Mouse (Mus musculus) CD4-positive, CD25-positive, alpha-beta regulatory T cell, adult 2 months (primary cell): ENCODE measurements around the gene Psmd9.
A peak's percentile ranks its signal among the peaks of the same experiment; 100 is the strongest.
"Not testable (repeated sequence)": the region's sequence is repeated elsewhere in the genome, so short reads cannot be mapped to it uniquely, and the experiment has no call there.

ENCODE experiments used
- DNase-seq: peaks from one replicate; pipeline ENCODE4 v3.0.0-alpha.2; 2012; ENCODE audit warnings: low read depth, low spot score

The Psmd9 gene

DNA sequence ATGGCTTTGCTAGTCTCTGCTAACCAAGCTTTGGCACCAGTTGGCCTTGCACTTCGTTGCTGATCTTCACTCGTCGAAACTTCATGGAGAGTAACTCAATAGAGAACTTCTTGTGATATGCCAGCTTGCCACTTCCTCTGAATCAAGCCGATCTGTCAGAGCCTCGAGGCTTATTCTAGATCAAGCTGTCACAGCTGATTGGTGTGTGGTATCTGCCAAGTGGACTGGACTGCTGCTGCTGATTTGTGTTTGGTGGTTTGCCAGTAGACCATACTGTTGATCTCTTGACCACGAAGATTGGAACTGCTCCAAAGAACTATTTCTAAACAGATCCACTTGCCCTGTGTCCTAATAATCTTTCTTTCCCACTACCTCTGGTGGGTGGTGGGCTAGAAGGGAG, 22.2 kb downstream of the Psmd9 start:
- DNase-seq = no peak

DNA sequence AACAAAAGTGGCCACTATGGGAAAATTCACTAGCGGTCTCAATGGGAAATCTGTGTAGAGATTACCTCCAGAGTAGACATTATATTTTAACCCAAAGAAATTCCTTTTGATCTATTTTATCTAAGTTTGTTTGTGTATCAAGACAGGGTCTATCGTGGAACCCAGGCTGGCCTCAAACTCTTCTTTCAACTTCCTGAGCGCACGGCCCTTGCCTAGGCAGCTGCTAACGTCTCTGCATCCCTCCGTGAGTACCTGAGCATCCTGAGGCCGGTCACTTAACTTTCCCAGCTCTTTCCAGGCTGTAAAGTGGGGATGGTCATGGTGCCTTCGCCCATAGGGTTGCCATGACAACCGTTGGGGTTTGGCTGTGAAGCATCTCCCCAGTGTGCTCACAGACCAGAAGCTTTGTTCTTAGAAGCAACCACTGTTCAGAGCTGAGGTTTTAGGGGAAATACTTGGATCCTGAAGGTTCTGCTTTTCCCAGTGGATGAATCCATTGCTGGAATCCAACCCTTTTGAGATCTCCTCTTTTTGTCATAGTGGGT, 23.5 kb downstream of the Psmd9 start:
- DNase-seq = no peak

DNA sequence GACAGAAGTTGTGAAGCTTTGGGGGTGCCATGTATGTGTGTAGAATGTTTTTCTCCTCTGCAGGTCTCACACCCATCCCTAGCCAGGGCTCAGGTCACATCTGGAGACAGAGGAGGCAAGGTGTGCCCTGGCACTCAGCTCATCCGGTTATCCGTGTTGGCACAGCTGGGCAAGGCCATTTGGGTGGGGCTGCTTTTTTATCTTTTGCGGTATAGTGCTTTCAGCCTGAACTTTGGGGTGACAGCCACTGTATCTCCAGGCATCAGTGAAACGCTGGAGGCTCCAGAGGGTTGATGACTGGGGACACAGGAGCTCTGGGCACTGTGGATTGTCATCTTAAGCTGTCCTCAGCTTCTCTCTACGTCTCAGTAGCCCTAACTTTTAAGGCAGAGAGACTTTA, 24.2 kb downstream of the Psmd9 start:
- DNase-seq = no peak

DNA sequence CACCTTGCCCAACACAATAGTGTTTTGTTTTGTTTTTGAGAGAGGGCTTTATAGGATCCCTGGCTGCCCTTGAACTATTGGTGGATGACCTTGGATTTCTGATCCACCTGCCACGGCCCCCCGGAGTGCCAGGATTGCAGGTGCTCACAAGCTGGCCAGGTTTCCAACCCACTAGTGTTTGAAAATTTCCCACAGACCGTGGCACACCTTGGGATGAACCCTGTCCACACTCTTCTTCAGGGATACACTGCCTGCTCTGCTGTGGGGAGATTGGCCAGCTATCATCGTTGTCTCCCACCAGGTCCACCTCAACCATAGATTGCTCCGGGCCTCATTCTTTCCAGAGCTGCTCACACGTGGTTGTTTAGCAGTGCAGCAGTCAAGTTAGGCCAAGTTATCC, 25.6 kb downstream of the Psmd9 start:
- DNase-seq = no peak

DNA sequence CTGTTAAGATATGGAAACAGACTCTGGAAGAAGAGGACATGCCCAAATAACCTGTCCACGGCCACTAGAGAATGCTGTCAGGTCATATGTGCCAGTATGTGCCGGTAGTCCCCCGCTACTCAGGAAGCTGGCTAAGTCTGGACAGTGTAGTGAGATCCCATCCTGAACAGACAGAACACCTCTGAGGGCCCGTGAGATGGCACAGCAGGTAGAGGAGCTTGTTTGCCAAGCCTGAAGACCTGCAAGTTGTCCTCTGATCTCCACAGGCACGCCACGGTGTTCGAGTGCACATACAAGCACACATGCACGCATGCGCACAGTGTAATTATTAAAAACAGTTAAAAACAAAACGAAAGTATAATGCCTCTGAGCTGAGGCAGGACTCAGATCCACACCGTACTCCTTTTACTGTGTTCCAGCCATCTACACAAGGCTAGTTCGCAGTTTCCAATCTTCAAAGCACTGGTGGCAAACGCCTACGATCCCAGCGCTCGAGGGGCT, 26.3 kb downstream of the Psmd9 start:
- DNase-seq = no peak

DNA sequence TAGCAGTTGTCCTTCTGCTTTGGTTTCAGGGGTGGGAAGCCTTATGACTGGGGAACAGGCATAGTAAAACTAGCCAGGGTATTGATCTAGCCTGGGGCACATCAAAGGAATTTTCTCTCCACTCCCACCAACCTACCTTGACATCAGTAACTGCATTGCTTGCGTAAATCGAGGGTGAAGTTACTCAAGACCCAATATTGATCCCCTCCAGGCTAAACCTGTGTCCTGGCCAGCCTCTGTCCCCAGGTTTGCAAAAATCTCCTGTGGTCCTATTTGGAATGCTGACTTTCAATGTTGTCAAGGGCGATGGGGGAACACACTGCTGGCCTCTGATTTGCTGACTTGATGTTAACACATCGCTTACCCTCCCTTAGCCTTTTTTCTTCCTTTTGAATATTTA, 27.5 kb downstream of the Psmd9 start:
- no peak for DNase-seq

DNA sequence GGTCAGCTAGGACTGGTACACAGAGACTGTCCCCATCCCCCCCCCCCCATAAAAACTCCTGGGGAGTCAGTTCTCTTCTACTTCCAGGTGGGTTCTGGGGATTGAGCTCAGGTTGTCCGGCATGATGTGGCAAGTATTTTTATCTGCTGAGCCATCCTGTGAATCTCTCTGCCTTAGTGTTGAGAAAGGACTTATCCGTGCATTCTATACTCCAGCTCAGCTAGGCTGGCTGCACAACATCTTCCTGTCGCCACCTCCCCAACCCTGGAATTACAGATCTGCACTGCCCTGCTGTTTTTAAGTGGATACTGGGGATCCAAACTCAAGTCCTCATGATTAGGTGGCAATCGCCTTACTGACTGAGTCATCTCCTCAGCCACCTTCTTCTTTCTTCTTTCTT, 29.3 kb downstream of the Psmd9 start:
- no peak for DNase-seq

DNA sequence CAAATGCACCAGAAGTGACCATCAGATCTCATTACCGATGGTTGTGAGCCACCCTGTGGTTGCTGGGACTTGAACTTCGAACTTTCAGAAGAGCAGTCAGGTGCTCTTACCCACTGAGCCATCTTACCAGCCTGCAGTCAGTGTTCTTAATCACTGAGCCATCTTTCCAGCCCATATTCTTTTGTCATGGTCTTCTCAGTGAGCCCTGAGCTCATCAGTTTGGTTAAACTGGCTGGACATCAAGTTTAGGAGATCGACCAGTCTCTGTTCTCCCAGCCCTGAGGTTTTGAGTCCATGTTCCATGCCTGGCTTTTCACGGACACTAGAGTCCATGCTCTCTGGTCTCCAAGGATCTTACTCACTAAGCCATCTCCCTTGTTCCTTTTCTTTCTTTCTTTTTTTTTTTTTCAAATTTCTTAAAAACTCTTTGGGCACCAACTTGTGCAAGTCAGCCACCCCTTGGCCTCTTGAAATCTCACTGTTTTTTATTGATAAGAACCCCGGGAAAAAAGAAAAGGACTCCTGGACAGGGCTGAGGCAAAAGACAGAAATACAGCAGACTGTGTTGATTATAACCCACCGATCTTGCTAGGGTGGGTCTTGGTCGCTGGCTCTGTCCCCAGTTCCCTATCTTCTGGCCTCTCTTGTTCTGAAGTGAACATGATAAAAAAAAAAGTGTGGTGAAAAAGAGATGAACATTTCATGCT, 31.8 kb downstream of the Psmd9 start:
- DNase-seq = not testable (repeated sequence)

DNA sequence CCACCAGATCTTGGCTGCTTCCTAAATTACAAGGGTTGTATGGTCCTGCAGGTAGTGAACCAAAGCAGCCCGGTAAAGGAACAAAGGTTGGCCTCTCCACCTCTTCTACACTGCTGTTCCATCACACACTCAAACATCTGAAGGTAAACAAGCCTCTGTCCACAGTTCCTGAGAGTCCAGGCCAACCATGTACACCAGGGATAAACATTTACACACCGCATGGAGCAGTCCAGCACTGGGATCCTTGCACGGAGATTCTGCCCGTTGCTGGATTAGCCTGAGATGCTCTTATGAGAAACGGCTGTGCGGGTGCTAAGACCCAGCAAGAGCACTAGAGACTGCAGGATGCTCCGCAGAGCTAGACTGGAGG, 32.3 kb downstream of the Psmd9 start:
- no peak for DNase-seq

DNA sequence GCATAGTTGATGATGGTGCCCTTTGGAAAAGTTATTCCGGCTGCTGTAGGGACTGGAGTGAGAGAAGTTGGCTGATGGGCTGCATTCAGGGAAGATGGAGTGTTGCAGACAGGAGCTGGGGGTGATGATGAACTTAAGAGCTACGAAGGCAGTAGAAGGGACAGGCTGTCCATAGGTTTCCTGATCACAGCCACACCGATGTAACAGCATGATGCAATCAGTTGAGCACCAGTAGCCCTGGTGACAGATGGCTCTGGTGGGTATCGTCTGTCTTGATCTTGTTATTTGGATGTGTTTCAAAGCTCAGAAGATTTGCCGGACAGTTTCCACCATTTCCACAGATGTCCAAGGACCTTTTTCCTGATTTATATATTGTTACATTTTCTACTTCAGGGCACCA, 32.8 kb downstream of the Psmd9 start:
- no peak for DNase-seq

DNA sequence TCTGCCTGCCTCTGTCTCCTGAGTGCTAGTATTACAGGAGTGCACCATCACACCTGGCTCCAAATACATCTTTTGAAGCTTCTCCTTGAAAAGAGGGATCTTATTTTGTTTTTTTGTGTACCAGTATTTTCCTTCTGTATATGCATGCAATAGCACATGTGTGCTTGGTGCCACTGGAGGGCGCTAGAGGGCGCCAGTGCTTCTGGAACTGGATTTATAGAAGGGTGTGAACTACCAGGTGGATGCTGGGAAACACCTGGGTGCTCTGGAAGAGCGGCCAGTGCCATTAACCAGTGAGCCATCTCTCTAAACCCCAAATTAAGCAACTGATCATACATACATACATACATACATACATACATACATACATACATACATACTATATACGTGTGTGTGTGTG, 33.6 kb downstream of the Psmd9 start:
- not testable (repeated sequence) for DNase-seq

DNA sequence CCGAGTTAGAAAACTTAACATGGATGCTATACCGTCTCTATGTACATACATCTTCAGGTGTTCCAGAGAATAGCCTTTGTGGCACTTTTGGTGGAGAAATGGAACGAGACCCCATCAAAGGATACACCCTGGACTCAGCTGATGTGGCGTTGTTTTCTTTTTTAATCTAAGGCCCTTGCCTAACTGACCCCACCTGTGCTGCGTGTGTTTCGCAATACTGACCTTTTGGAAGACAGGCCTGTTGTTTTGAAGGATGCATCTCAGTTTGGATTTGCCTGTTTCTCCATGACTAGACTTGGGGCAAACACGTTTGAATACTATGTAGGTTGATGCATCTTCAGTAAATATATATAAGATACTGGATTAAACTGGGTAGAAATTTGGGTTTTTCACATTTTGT, 34.4 kb downstream of the Psmd9 start:
- not testable (repeated sequence) for DNase-seq

DNA sequence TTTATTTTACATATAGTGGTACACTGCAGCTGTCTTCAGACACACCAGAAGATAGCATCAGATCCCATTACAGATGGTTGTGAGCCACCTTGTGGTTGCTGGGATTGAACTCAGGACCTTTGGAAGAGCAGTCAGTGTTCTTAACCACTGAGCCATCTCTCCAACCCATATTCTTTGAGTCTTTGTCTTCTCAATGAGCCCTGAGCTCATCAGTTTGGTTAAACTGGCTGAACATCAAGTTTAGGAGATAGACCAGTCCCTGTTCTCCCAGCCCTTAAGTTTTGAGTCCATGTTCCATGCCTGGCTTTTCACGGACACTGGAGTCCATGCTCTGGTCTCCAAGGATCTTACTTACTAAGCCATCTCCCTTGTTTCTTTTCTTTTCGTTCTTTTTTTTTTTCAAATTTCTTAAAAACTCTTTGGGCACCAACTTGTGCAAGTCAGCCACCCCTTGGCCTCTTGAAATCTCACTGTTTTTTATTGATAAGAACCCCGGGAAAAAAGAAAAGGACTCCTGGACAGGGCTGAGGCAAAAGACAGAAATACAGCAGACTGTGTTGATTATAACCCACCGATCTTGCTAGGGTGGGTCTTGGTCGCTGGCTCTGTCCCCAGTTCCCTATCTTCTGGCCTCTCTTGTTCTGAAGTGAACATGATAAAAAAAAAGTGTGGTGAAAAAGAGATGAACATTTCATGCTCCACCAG, 53.3 kb downstream of the Psmd9 start:
- not testable (repeated sequence) for DNase-seq

DNA sequence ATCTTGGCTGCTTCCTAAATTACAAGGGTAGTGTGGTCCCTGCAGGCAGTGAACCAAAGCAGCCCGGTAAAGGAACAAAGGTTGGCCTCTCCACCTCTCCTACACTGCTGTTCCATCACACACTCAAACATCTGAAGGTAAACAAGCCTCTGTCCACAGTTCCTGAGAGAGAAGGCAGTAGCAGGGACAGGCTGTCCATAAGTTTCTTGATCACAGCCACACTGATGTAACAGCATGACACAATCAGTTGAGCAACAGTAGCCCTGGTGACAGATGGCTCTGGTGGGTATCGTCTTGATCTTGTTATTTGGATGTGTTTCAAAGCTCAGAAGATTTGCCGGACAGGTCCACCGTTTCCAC, 53.8 kb downstream of the Psmd9 start:
- no peak for DNase-seq

DNA sequence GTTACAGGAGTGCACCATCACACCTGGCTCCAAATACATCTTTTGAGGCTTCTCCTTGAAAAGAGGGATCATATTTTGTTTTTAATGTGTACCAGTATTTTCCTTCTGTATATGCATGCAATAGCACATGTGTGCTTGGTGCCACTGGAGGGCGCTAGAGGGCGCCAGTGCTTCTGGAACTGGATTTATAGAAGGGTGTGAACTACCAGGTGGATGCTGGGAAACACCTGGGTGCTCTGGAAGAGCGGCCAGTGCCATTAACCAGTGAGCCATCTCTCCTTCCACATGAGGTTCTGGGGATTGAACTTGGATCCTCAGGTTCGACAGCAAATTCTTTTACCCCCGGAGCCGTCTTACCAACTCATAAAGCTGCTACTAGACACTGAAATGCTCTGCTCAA, 54.6 kb downstream of the Psmd9 start:
- not testable (repeated sequence) for DNase-seq

DNA sequence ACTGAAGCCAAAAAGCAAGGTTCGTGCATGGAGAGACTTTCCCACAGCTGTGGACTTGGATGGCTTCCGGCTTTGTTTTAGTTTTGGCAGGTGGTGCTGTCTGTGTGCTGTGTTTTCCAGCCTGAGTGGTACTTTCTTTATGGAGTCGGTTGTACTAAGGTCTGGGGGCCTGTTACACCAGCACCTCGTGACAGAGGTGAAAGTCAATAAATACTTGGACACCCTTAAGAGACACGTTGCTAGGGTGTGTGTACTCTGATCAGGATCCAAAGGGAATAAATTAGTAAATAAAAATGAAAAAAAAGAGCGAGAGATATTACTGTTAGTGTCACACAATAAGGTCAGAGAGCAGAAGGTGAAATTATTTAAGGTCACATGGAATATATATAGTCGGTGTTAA, 57.6 kb downstream of the Psmd9 start:
- DNase-seq = no peak

DNA sequence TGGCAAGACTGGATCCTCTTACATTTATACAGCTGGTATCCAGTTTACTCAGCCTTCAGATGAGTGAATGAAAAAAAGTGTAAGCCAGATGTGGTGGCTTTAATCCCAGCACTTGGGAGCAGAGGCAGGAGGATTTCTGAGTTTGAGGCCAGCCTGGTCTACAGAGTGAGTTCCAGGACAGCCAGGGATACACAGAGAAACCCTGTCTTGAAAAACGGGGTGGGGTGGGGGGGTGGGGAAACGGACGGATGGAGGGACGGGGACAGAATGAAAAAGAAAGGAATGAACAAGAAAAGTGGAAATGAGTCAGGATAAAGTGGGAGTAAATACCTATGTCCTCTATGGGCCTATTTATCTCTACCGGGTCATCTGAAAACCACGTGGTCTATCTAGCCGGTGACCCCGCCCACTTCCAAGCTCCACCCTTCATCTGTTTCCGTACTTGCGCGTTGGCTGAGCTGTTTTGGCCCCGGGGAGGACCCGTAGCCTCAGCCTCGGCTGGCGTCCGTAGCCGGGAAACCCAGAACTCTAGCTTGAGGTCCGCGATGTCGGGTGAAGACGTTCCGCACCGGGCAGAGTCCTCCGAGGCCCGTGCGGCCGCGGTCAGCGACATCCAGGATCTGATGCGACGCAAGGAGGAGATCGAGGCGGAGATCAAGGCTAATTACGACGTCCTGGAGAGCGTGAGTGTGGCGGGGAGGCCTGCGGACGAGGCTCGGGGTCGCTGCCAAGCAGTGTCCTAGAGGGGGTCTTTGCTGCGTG, 58.7 kb downstream of the Psmd9 start:
- peak; percentile 95 for DNase-seq

DNA sequence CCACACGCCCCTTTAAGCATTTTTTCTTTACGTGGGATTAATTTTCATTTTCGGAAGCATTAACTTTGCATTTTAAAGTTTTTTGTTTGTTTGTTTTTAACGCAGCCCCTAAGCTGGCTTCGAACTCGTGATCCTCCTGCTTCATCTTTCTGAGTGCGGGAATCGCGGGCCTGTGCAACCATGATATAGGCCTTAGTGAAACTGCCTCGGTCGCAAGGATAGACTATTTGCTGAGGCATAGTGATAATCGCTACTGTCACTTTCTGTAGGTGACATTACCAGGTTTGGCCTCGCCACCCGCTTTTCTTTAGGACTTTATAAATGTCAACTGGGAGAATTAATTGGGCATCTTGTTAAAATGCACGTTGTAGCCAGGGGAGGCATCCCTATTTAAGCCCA, 59.3 kb downstream of the Psmd9 start:
- no peak for DNase-seq

DNA sequence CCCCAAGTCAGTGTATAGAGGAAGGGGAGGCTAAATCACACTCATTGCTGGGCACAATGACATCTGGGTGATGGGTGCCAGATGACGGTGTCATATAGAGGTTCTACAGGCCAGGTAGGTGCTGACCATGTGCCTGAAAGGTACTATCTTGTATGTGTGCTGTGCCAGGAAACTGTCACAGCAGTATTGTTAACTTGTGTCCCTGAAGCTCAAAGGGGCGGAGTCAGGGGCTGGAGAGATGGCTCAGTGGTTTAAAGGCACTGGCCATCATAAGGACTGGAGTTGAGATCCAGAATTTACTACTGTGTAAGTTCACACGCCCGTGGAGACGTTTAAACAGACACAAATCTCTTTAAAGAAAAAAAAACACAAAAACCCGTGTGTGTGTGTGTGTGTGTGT, 60.1 kb downstream of the Psmd9 start:
- no peak for DNase-seq

DNA sequence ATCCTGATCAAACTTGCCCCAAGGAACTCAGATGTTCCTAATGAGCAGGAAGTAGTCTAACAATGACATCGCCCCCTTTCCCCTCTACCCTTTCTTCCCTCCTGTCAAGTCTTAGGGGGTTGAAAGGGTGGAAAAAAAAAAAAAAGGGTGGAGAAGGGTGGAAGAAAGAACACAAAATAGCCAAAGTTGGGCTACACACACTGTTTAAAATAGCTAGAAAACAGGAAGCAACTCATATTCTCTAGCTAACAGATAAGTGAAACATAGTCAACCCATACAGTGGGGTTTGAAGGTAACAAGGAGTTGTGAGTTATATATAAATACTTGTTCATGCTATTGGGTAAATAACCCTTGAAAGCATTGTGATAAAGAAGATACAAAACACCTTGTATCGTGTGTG, 63.0 kb downstream of the Psmd9 start:
- no peak for DNase-seq

DNA sequence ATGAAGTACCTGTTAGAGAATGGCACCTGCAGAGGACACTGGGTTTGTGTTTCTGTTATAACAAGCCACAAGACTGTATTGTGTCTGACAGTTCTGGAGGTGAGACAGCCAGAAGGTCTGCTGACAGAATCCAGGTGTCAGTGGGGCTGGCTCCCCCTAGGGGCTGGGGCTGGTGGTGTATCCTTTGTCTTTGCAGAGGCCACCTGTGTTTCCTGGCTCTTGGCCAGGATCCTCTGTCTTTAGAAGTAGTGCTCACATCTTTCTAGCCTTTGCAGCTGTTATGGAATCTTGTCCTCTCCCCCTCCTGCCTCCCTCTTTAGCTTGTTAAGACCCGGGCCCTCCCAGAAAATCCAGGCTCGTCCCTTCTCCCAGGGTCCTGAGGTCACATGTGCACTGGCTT, 66.5 kb downstream of the Psmd9 start:
- DNase-seq = peak; percentile 90

DNA sequence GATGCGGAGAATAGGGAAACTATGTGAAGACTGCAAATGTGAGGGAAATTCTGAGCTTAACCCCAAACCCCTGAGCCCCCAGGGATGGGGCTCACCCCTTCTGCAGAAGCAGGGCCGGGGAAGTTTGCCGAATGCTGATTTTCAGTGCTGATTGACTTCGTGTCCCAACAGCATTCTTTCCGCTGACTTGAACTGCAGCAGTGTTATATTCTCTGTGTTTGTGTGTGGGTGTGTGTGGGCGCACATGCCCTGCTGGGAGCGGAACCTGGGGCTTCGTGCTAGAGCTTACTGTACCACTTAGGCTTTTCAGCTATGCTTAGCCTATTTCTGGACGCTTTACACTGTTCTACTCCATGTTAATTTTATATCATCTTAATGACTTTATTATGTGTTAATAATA, 67.2 kb downstream of the Psmd9 start:
- no peak for DNase-seq
